Mouse (Mus musculus) heart, adult 2 months (tissue): Measurements from ENCODE around the gene Cby3.

Experiments used
- CTCF ChIP-seq: fragments of 200-600 bp; IDR thresholded peaks from 2 replicates; pipeline ENCODE4 v1.8.1; 2022; ENCODE audit warnings: antibody characterized with exemption, mild to moderate bottlenecking, moderate library complexity
- EP300 ChIP-seq: fragments of 200-500 bp; IDR thresholded peaks from 2 replicates; pipeline ENCODE4 v1.6.1; 2011; ENCODE audit warnings: low read depth, low read length, control low read depth; ENCODE audit not compliant: insufficient read depth
- POLR2A ChIP-seq: fragments of 200-500 bp; IDR thresholded peaks from 2 replicates; pipeline ENCODE4 v1.6.1; 2011; ENCODE audit warnings: mild to moderate bottlenecking, low read depth, low read length, control low read depth; ENCODE audit not compliant: insufficient read depth

DNA sequence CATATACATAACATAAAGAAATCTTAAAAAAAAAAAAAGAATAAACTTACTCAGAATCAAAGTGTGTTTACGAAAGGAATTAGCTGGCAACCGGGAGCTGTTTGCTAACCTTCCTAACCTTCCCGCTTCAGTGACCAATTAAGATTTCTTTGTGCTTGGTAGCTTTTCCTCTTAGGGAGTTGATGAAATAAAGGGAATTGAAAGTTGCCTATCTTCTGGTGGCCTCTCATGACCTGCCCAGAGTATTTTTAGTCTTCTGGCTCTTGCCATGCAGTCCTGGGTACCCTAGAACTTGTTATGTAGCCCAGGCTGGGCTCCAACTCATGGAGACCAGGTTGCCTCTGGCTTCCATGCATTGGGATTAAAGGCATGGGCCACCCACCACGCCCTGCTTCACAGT, 8.8 kb upstream of the Cby3 start:
- TF ChIP-seq POLR2A (no peak), CTCF (no peak), EP300 (no peak)
